Mouse (Mus musculus) cerebellum, postnatal 14 days (tissue): ENCODE data around the gene AU040320.
A peak's percentile ranks its signal among the peaks of the same experiment; 100 is the strongest.

Source experiments
- DNase-seq, 2 experiments: peaks; one replicate each; pipeline ENCODE4 v3.0.0; 2021; ENCODE audit warnings: mixed read lengths in 2 of 2

The AU040320 gene

GRCm38 (mm10) chr4:126753268-126754230 lies at the start of gene AU040320, which contains the start of gene Ncdn:
TSS of gene AU040320 (plus strand) at chr4:126753544.
TSS of gene Ncdn (minus strand) at chr4:126753438.
- DNase-seq = peak; percentile 100

- no peak for DNase-seq
Measured at GRCm38 (mm10) chr4:126706630-126707438, 46.5 kb upstream of the AU040320 start.

GRCm38 (mm10) chr4:126707439-126707826 lies 45.9 kb upstream of the AU040320 start:
- DNase-seq = no peak

GRCm38 (mm10) chr4:126732111-126732510 lies 21.2 kb upstream of the AU040320 start:
- DNase-seq = no peak

- DNase-seq = no peak
Measured at GRCm38 (mm10) chr4:126732531-126733380, 20.6 kb upstream of the AU040320 start.

GRCm38 (mm10) chr4:126734001-126734603 lies 19.2 kb upstream of the AU040320 start:
- DNase-seq = no peak

- no peak for DNase-seq
Measured at GRCm38 (mm10) chr4:126734700-126735381, 18.5 kb upstream of the AU040320 start.

- DNase-seq = no peak
Measured at GRCm38 (mm10) chr4:126735382-126736000, 17.9 kb upstream of the AU040320 start.

GRCm38 (mm10) chr4:126736001-126736414 lies 17.3 kb upstream of the AU040320 start, which contains the start of gene Tfap2e:
TSS of gene Tfap2e (minus strand) at chr4:126736240.
- DNase-seq = peak in 1 of 2 experiments; percentile 51

GRCm38 (mm10) chr4:126739966-126740676 lies 13.2 kb upstream of the AU040320 start:
- DNase-seq = peak in 1 of 2 experiments; percentile 34

- peak; percentile 89 to 91 for DNase-seq
Measured at GRCm38 (mm10) chr4:126741448-126741847, 11.9 kb upstream of the AU040320 start.

GRCm38 (mm10) chr4:126742976-126743375 lies 10.4 kb upstream of the AU040320 start:
- DNase-seq = no peak

- DNase-seq = peak in 1 of 2 experiments; percentile 29
Measured at GRCm38 (mm10) chr4:126743713-126744112, 9.6 kb upstream of the AU040320 start.

- peak; percentile 66 to 67 for DNase-seq
Measured at GRCm38 (mm10) chr4:126744831-126745230, 8.5 kb upstream of the AU040320 start.

GRCm38 (mm10) chr4:126745506-126746193 lies 7.7 kb upstream of the AU040320 start:
- peak; percentile 74 to 85 for DNase-seq

GRCm38 (mm10) chr4:126746194-126746840 lies 7.0 kb upstream of the AU040320 start:
- no peak for DNase-seq

- DNase-seq = peak; percentile 36 to 43
Measured at GRCm38 (mm10) chr4:126748381-126748780, 5.0 kb upstream of the AU040320 start.

- DNase-seq = peak in 1 of 2 experiments; percentile 36
Measured at GRCm38 (mm10) chr4:126749553-126749952, 3.8 kb upstream of the AU040320 start.
